Mouse (Mus musculus) T-helper 1 cell (primary cell): ENCODE data around the gene Acaca.

ENCODE experiments used
- in situ Hi-C: fragments of 300-600 bp; cut with MboI, MseI; formaldehyde crosslinking; loops from one replicate; pipeline ENCODE4 v1.15.1; 2025; ENCODE audit warnings: high pct_unique_total_duplicates

The Acaca gene

DNA sequence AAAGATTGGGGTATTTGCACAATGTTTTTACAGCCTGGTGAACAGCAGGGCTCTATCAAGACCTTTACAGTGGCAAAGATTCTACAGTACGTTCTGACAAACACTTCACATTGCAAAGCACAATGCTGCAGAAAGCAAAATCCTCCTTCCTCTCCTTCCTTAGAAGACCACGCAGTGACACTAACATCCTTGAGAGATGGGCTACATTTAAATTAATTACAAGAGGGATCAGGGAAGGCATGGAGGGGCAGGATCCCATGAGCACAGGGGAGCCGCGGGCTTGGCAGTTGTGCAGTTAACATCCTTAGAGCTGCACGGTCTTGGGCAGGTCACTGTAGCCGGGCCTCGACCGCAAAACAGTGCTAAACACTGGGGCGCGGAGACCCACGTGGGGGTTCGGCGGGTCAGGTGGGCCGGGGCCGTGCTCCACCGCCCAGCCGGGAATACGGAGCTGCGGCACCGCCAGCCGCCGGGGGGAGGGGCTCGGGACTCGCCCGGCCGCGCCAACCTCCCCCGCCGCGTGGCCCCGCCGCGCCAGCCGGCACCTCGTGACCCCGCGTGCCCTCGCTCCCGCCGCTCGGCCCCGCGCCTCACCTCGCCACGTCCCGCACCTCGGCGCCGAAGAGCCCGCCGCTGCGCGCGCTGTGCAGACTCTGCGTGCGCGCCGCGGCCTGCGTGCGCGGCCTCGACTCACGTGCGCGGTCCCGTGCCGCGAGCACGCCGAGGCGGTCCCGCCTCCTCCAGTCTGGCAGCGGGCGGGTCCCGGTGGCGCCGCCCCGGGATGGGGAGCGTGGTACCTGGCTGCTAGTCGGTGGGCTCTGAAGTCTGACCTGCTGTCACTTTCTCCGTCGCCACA lies at the start of gene Acaca, which contains the start of gene Tada2a:
Acaca (plus strand) TSS at position 730 of the 856 bp plus-strand sequence.
Tada2a (minus strand) TSS at position 658 of the 856 bp plus-strand sequence.
- in situ Hi-C loops = no loop called here

DNA sequence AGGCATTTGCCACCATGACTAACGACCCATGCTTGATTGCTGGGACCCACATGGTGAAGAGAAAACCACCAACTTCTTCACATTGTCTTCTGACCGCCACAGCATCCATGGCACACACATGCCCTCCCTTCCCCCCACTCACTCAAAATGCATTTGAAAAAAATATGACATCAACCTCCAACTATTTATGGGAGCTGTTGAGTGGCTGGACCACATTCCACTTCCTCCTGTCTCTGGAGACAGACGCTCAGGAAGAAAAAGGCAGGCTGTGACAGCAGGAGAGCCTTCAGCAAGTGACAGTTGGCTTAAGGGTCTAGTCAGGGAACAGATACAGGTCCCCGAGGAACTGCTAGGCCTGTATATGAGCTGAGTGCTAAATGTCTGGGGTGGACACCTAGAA lies 49.6 kb upstream of the Acaca start:
- in situ Hi-C loops = no loop called here

DNA sequence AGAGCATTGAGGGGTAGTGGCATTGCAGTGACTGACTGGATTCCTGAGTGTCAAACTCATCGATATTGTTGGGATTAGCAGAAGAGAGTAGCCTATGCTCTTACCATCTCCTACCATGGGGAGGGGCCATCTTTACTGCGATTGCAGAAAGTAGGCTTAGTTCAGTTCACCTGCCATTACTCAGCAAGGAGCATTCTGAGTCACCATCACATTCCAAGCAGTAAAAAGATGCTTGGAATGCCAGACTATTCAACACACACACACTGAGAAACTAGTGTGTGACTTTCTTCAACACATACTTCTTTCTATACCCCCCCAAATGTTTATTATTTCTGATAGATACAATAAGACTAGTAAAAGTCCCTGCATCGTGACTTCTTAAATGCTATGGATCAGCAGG lies 49.1 kb upstream of the Acaca start:
- in situ Hi-C loops = no loop called here

- in situ Hi-C loops = no loop called here
Measured at GRCm38 (mm10) chr11:84081901-84082300, 47.6 kb upstream of the Acaca start.

DNA sequence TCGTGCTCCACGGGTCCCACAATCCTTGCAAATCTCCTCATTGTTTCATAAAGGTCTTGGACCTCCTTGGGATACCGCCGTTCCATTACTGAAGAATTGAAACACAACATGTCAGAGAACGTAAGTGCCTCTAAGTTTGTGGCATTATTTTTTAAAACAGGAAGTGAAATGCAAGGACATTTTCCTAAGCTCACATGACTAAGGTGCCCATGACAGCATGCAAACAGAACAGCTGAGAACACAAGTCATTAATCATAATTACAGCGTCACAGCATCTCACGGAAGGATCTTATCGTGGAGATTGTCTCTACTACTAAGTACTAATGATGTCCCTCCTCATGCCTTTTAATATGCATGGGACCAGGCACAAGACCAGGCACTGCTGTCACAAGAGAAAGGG lies 38.9 kb upstream of the Acaca start:
- in situ Hi-C loops = no loop called here

GRCm38 (mm10) chr11:84095084-84095483 lies 34.4 kb upstream of the Acaca start:
- in situ Hi-C loops = no loop called here

DNA sequence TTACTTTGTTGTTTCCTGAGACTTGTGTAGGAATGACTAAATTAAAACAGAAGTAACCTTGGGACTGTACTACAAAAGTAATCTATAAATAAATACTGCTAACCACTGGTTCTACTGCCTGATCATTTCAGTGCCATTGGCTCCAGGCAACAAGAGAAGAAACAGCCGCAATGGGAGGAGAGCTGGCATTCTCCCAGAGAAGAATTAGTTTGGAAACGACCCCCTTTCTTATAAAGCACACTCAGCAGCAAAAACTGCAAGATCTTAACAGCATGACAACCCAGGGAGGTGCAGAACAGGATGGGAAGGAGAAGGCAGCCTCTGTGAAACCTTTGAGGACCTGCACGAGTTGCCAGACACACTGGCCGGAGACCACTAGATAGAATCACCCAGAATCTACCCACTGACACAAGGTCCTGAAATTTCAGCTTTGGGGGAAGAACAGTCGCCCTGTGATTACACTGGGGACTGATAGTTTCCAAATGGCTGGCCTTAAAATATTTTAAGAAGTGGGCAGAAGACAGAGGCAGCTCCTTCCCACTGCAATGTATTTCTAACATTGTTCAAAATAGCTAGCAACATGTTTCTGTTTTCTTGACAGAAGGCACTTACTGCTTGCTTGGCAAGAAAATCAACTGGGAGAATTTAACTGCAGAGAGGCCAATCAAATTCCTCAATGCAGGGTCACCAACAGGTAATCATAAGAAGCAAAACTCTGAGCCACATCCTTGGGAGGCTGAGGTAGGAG lies 32.0 kb upstream of the Acaca start:
- in situ Hi-C loops = no loop called here

DNA sequence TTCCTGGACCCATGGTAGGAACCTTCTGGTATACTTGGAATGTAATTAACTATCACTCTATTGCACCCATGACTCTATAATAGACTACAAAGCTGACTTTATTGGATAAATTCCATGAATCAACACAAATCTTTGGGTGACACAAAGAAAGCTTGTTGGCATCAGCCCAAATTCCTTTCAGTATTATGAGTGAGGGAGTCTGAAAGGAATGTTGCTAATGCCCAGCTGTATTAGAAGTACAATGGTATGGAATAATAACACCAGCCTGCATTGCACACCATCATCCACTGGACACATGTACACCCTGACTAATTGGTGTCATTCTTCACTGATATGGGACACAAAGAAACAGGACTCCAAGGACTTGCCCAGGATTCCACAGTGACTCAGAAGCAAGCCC lies 28.3 kb upstream of the Acaca start:
- in situ Hi-C loops = no loop called here

- in situ Hi-C loops = no loop called here
Measured at GRCm38 (mm10) chr11:84104036-84104435, 25.4 kb upstream of the Acaca start.

DNA sequence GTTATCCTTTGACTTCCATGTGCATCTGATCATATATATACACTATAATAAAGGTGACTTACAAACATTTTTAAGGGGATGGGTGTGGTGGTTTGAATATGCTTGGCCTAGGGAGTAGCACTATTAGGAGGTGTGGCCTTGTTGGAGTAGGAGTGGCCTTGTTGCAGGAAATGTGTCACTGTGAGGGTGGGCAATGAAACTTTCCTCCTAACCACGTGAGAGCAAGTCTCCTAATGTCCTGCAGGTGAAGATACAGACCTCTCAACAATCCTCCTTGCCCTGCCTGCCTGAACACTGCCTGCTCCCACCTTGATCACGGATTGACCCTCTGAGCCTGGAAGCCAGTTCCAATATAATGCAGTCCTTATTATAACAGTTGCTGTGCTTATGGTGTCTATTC lies 22.3 kb upstream of the Acaca start:
- in situ Hi-C loops = no loop called here

GRCm38 (mm10) chr11:84113623-84114022 lies 15.8 kb upstream of the Acaca start:
- in situ Hi-C loops = loop anchor here (5.0 kb wide), 1 partner anchor 786 kb away; no protein-coding TSS in a partner anchor

DNA sequence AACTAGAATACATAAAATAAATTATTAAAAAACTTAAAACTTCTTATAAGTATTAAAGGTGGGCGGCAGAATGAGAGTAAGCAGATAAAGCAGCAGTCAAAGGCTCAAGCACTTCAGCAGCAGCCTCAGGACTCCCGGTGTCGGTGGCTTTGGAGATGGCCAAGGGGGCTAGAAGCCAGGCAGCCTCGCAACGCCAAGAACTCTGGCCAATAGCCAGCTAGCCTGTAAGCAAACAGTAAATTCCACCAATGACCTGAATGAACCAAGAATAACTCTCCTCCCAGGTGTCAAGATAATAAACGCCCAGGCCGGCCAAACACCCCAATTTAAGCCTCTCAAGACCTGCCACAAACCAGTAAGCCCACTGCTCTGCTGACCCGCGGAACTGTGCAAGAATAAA lies 13.8 kb upstream of the Acaca start:
- in situ Hi-C loops = no loop called here

- in situ Hi-C loops = no loop called here
Measured at GRCm38 (mm10) chr11:84116221-84116620, 13.3 kb upstream of the Acaca start.

- in situ Hi-C loops = no loop called here
Measured at GRCm38 (mm10) chr11:84117431-84117830, 12.0 kb upstream of the Acaca start.

DNA sequence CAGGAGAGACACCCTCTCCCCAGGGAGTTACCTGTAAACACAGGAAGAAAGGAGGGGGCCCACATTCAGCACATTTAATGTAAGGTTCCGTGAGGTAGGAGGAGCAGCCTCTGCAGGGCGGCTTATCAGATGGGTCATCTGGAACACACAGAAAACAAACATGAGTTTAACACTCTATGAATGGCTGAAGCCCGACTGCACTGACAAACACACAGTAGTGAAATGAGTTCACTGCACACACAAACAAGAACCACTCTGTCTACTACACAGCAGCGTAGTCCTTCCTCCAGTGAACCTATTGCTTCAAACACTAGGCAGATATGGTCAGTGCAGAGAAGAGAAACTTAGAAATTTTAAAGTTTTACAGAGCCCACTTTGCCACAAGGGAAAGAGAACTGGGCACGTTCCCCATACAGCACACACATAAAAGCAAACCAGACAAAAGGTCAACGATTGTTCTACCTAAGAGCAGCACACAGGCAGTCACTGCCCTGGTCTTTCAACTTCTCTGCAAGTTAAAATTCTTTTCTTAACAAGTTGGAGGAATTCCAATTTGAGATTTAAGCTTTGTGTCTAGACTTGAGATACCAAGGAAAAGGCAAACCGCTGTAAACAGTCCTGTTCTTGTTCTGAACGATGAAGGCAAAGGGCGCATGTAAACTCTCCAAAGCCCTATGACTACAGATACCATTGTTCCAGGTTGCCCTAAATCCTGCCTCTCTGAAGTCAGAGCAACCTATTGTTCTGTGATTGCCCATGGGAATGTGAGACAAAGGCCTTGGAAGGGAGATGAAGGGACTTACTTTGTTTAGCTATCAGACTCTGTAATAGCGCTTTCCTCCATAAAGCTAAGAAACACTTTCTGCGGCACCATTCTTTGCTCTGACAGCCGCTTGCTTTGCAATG lies 8.2 kb upstream of the Acaca start:
- in situ Hi-C loops = no loop called here

- in situ Hi-C loops = no loop called here
Measured at GRCm38 (mm10) chr11:84127977-84128376, 1.5 kb upstream of the Acaca start.

GRCm38 (mm10) chr11:84129799-84130185 lies 320 bp downstream of the Acaca start:
- in situ Hi-C loops = no loop called here

- in situ Hi-C loops = no loop called here
Measured at GRCm38 (mm10) chr11:84134331-84134860, 4.9 kb downstream of the Acaca start.

DNA sequence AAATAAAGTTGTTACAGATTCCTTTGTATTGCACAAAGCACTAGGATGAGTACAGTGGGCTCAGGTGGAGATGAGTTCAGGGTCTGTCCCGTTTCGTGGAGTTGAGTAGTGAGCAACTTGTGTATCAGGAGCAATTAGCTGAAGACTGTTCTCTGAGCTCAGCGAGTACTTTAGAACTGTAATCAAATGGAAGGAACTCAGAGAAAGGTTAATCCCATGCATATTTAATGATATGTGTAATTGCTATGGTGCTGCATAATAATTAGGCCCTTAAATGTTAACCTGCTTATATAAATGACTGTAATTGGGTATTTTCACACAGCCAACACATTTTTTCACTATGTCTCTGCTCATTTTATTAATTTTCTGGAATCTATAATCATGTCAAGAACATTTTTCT lies 7.0 kb downstream of the Acaca start:
- in situ Hi-C loops = no loop called here

- in situ Hi-C loops = no loop called here
Measured at GRCm38 (mm10) chr11:84141752-84142151, 12.3 kb downstream of the Acaca start.

DNA sequence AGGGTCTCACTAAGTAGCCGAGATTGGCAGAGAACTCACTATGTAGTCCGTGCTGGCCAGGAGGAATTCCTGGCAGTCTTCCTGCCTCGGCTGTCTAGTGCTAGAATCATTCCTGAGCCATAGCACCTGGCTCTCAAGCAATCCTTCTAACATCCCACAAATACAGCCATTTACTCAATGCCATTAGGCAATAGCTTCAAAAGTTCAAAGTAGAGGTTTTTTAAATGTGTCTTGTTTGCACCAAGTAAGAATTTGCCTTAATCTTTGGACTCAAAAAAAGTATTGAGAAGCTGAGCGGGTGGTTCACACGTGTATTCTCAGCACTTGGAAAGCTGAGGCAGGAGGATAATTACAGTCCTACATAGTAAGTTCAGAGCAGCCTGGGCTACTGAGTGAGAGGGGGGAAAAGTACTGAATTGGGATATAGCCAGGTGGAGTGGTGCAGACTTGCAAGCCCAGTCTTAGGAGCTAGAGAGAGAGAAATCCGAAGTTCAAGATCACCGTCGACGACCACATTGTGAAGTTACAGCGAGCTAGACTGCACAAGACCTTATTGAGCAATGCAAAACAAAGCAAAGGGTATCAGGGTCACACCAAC lies 15.8 kb downstream of the Acaca start:
- in situ Hi-C loops = no loop called here
